Mouse (Mus musculus): Measurements from ENCODE around the gene Sik3.
"Not testable (repeated sequence)": the region's sequence is repeated elsewhere in the genome, so short reads cannot be mapped to it uniquely, and the experiment has no call there.

The Sik3 gene

GRCm38 (mm10) chr9:46112246-46112645, 99.6 kb downstream of the Sik3 start:
- no peak for DNase-seq

DNA sequence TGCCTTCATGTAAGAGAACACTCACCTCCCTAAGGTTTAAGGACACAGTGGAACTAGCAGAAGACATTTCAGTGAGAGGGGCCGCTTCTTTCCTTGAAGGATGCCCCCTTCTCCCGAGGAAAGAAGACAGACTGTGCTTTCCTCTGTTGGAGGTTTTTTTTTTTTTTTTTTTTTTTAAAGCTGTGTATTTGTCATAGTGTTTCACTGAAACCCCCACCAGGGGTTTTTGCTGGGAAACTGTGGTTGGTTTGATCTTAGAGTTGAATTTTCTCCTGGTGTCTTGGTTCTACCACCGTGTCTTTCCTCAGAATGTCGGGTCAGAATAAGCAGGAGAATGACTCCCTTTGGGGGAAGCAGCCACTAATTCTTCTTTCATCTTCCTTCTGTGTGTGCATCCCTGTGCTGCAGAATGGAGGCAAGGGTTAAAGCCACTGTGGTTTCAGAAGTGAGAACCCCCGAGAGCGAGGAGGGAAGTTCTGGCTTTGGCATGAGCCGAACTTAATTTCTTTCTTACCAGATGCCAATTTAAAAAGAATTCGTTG, 106.3 kb downstream of the Sik3 start:
- peak; percentile 18 for DNase-seq

GRCm38 (mm10) chr9:46119943-46120441, 107.4 kb downstream of the Sik3 start:
- DNase-seq = peak; percentile 57

- no peak for DNase-seq
Observed at GRCm38 (mm10) chr9:46120468-46121253, 108.0 kb downstream of the Sik3 start.

DNA sequence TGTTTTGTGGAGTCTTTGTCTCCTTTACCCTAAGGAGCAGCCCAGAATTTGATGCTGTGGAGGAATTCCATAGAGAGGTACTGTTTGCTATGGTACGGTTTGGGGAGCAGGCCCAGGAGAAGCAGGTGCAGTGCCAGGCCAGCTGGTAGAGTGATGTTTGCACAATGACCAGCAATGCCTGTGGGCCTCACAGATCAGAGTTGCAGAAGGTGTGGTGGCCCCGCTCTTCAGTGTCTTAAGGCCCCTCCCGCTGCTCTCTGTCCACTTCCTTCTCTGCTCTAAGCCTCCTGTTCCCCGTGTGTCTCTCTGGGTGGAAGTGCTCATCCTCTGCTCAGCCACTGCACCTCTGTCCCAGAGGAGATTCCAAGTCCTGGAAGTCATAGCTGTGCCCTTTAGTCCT, 108.9 kb downstream of the Sik3 start:
- no peak for DNase-seq

- DNase-seq = no peak
Observed at GRCm38 (mm10) chr9:46122731-46123130, 110.1 kb downstream of the Sik3 start.

DNA sequence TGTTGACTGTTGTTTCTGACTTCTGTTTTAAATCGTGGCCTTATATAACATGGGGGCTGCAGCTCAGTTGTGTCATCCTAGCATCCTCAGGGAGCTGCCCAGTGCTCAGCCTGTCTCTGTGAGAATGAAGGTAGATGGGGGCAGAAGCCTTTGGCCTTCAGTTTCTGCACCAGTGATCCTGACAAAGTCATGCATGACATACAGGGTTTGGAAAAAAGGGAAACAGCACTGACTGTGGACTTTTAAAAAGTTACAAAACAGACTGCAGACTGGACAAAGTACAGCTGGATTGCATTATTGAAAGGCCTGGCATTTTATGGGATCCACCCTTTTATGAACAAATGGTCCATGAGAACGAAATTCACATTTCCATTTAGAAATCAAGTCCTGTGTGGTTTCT, 113.7 kb downstream of the Sik3 start:
- DNase-seq = no peak

- DNase-seq = no peak
Observed at GRCm38 (mm10) chr9:46127326-46127725, 114.7 kb downstream of the Sik3 start.

DNA sequence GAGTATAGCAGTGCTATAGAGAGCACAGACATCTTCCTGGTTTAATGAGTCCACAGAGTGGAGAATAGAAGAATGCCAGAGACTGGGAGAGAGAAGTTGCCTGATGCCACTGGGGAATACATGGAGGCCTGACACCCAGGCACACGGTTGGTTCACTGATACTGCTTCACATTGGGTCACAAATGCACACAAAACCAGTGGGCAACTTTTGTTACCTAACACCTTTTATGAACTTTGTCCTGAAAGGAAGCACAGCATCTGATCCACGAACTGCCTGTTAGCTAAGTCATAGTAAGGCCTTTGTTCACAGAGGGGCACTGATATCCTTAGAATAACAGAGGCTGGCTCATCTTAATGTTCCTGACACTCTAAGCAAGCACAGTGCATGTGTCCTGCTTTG, 116.6 kb downstream of the Sik3 start:
- no peak for DNase-seq

DNA sequence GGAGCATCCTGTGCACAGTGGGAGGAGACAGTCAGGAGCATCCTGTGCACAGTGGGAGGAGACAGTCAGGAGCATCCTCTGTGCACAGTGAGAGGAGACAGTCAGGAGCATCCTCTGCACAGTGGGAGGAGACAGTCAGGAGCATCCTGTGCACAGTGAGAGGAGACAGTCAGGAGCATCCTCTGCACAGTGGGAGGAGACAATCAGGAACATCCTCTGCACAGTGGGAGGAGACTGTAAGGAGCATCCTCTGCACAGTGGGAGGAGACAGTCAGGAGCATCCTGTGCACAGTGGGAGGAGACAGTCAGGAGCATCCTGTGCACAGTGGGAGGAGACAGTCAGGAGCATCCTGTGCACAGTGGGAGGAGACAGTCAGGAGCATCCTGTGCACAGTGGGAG, 120.2 kb downstream of the Sik3 start:
- not testable (repeated sequence) for DNase-seq

GRCm38 (mm10) chr9:46138831-46139230, 126.2 kb downstream of the Sik3 start:
- DNase-seq = no peak

DNA sequence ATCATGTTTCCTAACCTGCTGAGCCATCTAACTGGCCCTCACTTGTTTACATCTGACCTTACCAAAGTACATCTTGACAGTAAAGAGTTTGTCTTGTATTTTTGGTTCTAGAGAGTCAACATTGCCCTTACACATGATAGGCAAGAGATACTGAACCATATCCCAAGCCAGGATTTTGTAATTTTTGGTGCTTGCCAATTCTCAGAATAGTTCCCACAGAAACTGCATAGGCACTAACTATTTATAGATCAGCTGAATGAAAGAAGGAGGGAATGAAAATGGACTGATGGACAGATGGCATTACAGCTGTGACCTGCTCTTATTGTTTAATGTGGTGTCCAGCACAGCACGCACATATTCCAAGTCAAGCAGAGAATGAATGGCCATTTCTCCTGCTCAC, 128.2 kb downstream of the Sik3 start:
- DNase-seq = no peak

GRCm38 (mm10) chr9:46142031-46142430, 129.4 kb downstream of the Sik3 start:
- no peak for DNase-seq

GRCm38 (mm10) chr9:46142492-46142891, 129.9 kb downstream of the Sik3 start:
- DNase-seq = no peak

- DNase-seq = no peak
Observed at GRCm38 (mm10) chr9:46144976-46145375, 132.4 kb downstream of the Sik3 start.

DNA sequence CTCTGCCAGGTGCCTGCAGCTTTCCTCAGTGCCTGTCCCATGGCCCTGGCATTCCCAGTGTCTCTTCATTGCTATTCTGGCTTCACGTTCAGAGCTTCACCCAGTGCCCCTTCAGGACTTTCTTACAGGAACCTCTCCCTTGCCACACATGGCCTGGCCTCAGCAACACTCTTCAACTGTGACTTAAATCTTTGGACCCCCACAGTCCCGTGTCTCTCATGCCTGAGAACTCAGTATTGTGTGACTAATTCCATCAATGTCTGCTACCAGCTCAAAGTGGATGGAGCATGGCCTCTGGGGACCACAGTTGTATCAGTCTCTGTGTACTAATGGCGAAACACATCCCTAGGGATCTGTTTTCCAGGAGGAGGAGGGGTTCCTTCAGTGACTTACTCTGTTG, 133.8 kb downstream of the Sik3 start:
- DNase-seq = no peak

- no peak for DNase-seq
Observed at GRCm38 (mm10) chr9:46148723-46149122, 136.1 kb downstream of the Sik3 start.

- peak; percentile 33 for DNase-seq
Observed at GRCm38 (mm10) chr9:46149392-46149791, 136.8 kb downstream of the Sik3 start.

DNA sequence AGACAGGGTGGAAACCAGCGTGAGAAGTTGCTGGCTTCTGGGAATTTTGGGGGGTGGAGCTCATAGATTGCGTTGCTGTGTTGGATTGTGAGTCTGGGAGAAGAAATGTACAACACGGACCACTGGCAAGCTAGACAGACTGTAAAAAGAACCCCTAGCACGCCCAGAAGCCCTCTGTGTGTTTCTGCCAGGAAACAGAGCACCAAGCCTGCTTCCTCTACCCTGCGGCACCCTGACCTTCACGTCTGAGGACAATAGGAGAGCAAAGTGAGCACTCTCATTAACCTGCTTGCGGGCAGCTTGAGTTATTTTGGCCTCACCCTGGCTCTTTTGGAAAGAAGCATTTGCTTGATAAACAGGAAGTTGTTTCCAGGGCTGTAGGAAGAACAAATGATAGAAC, 137.5 kb downstream of the Sik3 start:
- DNase-seq = peak; percentile 57

DNA sequence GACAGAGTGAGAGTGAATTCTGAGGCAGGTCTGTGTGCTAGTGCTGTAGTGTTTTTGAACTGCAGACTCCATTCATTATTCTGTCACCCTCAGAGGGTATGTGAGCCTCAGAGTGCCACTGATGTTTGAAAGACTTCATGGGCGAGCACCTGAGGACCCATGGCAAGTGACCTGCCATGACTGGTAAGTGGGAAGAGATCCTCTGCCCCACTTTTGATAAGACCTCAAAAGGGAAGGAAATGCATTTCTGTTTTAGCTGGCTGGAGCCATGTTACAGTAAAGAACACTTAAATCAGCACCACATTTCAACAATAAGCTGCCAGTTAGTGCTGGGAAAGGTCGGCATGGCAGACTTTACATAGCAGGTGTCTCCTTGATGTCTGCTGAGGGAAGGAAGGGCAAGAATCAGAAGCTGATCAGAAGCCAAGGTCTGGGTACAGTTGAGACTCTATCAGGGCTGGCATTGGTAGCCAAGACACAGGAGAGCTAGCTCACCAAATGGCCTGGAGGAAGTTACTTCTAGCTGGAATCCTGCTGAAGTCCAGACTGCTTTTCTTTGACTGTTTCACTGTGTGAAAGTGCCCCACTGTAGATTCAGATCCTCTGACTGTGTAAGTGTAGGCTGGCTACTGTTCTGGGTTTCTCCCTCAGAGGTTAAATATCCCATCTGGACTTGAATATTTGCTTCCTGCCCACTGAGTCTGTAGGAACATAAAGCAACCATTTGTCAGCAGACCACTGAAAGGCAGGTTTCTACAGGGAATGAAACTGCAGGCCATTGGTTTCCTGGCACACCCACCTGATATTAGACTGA, 138.5 kb downstream of the Sik3 start:
- peak; percentile 54 for DNase-seq

DNA sequence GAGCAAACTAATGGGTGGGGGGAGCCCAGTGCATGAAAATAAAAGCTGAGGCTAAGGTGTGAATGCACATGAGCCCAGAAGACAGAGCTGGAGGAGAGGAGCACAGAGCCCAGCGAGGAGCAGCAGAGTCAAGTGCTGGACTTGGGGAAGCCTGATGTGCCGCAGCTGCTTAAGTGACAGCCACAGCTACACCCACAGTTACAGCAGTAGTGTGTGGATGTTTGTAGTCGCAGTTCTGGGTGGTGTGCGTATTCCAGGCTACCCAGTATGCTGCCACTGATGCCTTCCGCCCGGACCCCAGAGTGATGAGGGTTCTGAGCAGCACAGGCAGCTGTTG, 139.1 kb downstream of the Sik3 start:
- peak; percentile 31 for DNase-seq

- DNase-seq = no peak
Observed at GRCm38 (mm10) chr9:46152067-46153015, 139.7 kb downstream of the Sik3 start.

DNA sequence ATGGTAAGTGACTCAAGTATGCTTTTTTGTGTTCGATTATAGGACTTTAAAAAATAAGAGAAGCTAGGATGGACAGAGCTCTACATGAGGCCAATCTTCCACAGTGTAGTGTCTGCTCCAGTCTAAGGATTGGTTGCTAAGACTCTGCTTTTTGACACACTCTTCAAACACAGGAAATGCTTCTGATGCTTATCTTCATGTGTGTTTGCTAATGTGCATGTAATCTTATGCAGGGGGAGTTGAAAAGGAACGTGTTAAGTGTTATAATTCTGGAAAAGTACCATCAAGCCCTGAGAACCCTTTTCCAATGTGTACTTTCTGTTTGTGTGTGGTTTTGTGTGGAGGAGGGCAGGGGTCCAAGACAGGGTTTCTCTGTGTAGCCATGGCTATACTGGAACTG, 141.8 kb downstream of the Sik3 start:
- no peak for DNase-seq
